Mouse (Mus musculus): ENCODE results near the gene Itprip.

The Itprip gene

DNA sequence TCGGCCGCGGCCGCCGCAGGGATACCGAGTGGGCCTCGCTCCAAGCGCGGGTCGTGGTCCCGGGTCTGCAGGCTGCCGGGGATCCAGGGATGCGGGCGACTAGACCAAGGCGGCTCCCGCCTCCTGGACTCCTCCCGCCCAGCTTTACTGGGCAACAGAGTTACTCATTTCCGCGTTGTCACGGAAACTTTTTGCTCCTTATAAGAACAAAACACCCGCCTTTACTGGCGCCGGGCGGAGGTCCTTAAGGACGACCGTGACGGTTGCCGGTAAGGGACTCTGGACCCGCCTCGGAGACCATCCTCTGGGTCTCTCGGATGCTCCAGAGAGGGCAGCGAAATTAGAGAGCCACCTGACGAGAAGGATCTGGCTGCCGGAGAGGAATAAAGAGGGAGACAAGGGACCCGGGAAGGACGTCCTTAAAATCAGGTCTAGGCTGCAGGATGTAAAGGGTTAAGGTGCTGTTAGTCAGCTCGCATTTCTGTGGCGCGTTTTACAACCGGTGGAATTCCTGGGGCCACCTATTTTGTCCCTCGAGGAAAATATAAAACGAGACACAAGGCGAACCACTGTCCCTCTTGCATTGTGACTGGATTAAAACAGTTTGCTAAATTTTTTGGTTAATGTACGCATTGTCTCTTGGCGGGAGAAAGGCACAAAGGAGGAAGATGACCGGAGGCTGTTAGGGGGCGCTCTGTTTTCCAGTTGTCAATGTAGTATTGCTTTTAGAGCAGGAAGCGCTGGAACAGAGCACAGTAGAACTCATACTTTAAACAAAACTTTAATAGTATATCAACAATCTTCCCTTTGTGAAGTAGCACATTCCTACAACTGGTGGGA lies at the start of gene Itprip, which contains the start of gene Cfap43:
Gene Itprip (minus strand): TSS at position 174 of the 840 bp plus-strand sequence.
Gene Cfap43 (minus strand): TSS at position 162 of the 840 bp plus-strand sequence.
- DNase-seq (ENCODE audit: low spot score), result peak; percentile 84

DNA sequence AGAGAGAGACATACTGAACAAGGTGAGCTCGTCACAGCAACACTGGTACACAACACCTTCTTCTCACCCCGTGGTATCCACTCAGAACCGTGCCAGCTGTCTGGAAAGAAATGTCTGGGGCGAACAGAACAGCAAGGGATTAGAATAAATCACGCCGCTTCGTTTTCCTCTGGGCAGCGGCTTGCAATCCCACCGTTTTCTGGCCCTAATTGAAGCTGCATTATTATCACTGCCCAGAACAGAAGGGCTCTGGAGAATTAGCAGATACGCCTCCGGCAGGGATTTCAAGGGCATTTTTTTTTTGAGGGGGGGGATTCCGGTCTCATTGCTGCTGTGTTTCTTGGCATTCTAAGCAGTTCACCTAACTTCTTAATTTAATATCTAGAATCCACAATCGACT lies 39.1 kb upstream of the Itprip start:
- no peak for DNase-seq (ENCODE audit: low spot score)

DNA sequence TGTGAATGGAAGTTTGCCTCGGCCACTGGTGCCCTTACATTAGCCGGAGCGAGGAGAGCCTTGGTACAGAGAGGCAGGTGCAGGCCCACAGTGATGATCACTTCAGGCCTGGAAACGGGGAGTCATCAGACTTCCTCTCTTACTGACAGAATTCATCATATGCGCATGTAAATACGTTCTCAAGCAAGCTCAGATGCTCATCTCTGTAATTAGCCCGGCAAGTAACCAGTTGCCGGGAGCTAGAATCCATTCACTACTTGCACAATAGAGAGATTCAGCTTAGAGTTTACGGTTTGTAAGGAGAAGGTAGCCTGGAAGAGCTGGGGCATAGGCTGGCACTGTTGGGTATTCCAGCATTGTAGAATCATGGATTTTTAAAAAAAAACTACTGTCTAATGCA lies 34.1 kb upstream of the Itprip start:
- no peak for DNase-seq (ENCODE audit: low spot score)

DNA sequence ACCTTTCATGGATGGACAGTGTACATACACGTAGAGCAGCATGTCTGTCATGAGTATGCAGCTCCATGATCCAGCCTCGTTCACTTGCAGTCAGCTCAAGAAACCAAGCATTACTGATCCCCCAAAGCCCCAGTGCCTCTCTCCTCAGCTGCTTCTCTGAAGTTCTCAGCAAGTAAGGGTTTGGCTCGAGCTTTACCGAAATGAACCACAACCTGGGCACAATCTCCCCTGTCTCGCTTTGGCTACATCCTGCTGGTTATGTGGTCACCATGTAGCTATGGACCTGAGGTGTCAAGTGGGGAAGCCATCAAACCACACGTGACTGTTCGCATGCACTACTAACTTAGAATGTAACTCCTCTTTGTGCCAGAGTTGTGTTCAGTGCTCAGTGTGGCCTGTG lies 31.8 kb upstream of the Itprip start:
- DNase-seq (ENCODE audit: low spot score), result no peak

DNA sequence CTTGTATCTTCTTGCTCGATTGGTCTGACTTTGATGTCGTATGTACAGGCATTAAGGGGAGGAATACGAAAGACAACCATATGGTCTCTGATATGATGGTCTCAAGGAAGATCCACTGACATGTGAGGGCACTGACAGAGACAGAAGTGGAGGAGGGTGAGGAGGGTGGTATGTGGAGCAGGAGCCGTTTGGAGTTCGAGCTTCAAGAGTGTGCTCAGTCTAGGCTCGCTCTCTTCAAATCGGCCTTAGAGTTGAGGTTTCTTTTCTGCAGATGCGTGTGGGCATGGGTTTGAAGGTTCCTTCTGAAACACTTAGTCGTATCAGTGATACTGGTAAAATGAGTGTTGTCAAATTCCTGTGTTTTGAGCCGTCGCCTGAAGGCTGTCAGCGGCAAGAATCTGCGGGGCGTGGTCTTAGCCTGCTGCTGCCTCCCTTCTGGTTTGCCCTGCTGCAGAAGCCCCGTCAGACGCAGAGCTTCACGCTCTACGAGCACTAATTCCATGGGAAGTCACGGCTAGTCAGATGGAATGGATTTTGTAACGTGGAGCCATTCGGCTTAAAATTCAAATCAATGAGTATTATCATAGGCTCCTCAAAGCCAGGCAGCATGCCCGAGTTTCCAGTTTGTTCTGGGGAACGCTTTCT lies 27.8 kb upstream of the Itprip start:
- DNase-seq (ENCODE audit: low spot score), result no peak

DNA sequence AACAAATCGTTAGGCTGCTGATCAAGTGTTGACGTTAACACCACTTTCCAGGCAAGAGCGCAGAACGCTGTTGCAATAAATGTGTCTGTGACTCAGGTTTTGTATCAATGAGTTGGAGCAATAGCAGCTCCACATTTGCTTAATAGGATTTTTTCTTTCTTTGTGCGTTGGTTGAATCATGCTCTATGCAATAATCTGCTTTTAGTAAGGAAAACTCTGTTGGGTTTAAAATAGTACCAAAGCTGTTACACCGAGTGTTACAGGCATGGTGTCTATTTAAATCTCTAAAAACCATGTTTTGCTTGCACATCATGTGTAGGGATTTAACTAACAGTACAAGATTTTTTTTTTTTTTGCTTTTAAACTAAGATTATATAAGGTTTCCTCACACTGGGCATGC lies 20.3 kb upstream of the Itprip start:
- DNase-seq (ENCODE audit: low spot score), result no peak

DNA sequence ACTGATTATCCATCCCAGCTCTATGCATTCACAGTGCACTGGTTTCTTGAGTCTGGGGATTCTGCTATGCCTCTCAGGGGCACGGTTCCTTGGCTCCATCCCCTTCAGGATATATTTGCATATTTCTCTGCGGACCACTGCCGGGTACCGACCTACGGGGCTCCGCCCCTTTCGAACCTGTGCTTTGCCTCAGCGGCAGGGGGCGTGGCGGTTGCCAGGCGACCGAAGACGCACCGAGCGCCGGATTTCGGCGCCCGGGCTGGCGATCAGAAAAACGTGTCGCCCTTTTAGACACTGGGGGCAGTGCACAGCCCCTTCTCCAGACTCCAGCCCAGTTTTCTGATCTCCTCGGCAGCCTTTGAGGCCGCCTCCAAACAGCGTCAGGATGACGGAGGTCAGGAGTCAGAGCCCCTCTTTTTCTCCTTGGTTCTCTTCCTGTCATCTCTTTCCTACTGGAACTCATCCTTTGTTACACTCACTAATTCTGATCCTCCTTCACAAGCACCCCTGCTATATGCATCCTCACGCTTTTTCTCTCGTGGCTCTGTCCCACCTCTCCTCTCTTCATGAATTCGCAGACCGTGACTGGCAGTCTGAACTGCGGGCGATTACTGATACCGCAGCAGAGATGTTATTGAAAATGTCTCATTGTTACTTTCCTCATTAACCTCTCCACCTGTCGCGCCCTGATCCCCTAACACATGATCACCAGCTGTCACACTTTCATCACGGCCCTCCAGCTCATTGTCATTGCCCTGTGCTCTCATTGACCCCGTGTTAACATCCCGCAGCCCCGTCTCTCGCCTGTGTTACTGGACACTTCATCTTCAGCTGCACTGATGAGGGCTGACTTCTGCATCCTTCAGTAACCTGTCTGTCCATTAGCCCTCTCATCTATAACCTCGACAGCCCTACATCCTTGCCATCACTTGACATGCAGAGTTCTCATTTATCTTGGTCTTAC lies 18.6 kb upstream of the Itprip start, which contains the start of gene Cfap58:
Gene Cfap58 (plus strand): TSS at position 233 of the 964 bp plus-strand sequence.
- DNase-seq (ENCODE audit: low spot score), result no peak

DNA sequence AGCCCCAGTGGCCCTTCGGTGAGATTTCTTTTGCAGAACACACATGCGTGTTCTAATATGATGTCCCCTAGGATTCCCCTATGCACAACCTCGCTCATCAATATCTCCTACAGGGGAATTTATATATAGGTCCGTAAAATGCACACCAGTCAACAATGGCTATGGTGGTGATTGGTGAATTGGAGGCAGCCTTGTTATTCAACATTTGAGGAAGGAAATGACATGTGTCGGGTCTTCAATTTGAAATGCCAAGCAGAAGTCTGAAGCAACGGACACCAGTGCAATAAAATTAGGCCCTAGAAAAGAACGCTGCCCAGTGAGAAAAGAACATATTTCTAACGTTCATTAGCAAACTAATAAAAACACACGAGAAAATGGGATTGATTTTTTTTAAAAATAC lies 17.8 kb upstream of the Itprip start:
- no peak for DNase-seq (ENCODE audit: low spot score)

DNA sequence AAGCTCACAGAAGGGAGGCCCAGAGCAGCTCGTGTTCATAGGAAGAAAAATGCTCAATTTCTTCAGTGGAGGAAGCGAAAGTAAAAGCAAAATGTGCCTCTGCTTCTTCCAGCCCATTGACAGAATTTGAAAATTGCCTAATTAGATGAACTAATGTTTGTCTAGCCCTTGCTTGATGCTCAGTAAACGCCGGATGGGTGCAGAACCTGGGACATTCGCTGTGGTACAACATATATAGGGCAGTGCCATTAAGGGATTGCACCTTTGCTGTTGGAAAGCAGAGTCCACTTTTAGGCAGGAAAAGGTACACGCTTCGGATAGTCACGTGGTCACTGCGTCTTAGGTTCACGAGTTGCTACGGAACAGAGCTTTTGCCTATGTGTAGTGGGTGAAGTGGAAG lies 17.4 kb upstream of the Itprip start:
- no peak for DNase-seq (ENCODE audit: low spot score)

DNA sequence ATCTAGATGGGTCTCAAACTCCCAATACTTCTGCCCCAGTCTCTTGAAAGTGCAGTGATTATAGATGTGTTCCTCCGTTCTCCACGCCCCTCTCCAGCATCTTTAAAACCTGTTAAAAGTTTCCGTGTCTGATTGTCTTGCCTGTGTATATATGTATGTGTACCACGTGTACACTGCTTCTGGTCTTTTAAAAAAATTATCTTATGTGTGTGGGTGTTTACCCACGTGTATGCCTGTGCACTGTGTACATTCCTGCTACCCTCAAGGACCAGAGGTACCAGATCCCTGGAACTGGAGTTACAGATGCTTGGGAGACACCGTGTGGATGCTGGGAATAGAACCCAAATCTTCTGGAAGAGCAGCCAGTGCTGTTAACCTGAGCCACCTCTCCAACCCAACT lies 16.4 kb upstream of the Itprip start:
- DNase-seq (ENCODE audit: low spot score), result no peak

DNA sequence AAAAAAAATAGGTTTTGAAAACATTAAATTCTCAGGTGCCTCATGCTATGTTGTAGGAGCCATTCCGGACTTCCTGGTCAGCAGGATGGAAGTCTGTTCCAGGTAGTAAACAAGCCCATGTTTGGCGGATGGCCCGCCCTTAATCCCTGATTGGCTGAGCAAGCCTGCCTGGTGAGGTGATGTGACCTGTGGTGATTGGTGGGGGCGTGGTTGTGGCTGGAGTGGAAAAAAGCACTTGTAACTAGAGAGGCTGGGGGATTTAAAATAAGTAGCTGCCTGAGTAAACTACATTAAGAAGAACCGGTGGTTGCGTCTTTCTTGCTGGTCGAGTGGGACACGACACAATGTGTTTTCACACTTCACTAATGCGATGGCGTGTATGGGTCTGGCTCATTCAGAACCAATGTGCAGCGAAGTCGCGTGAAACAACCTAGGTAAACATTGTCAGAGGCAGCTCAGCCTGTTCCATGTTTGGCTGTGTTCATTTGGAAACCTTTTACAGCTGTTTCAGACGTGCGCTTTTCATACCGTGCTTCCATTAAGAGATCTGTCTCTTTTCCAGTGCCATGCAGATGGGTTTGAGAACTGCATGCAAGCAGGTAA lies 15.6 kb upstream of the Itprip start:
- no peak for DNase-seq (ENCODE audit: low spot score)

DNA sequence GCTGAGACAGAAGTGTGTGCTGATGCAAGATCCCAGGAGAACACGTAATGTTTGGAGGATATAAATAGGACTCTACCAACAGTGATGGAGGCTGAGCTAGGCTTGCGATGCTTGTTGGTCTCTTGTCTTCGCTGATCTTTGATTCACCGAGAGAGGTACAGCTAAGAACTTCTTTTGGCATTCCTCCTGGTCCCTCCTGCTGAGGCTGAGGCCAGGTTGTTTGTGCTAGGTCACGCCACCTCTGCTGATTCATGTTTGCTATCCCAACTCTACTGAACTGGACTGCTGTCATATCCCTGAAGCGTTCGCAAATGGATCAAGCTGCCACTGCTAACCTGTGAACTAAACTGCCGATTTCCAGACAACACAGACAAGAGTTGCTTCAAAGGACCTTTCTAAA lies 15.0 kb upstream of the Itprip start:
- no peak for DNase-seq (ENCODE audit: low spot score)

DNA sequence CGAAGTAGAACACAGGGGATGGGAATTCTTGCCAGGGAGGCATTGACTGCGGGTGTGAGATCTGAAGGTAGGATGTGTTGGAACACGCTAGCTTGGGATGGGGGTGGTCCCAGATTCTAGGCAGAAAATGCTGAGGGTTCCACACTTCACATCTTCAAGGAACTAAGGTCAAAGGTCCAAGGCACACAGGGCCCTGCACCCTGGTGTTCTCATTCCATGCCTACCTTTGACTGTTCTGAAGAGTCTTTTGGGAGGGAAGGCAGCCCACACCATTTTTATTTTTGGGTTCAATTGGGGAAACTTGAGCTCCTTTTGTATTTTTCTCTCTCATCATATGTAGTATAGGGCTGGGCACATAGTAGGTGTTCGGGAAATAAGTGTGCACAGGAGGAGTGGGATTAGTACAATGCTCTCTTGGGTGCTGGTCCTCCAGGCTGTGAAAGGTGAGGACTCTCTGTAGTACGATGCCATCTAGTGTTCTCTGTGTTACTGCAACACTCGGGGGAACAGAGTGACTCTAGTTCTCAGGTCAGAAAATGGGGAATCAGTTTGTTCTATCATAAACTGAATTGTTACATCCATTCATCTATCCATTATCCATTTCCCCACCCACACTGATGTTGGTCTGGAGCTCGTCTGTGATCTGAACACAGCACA lies 13.0 kb upstream of the Itprip start:
- DNase-seq (ENCODE audit: low spot score), result peak; percentile 43

DNA sequence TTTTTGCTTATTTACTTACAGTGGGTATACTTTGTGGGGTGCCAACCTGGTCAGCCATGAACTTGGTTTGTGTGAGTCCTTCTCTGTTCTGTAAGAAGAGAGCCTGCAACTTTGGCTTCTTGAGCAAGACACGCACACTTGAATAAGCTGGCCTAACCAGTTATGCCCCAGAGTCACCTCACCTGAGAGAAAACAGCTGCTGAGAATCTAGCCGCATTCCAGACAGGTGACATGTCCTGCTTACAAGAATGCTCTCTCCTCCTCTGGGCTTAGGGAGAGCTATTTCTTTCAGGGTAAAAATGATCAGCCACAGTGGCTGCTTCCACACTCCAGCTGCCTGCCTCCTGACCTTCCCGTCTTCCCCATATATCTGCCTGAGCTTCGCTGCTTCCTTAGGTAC lies 9.9 kb upstream of the Itprip start:
- DNase-seq (ENCODE audit: low spot score), result no peak

DNA sequence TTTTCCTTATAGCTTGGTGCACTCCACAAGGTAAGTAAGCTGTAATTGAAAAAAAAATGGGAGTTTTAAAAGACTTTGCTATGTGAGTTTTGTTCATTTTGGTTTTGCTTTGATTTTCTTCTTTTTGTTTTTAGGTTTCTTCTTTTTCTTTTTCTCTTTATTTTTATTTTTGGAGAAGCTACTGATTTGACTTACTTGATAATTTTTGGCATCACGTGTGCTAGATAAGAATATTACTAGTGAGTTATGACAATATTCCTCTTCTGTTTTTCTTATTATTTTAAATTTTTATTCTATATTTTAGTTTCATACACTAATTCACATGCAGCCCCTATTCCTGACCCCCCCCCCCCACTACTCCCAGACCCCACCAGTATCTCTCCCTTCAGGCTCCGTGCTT lies 7.9 kb upstream of the Itprip start:
- no peak for DNase-seq (ENCODE audit: low spot score)

DNA sequence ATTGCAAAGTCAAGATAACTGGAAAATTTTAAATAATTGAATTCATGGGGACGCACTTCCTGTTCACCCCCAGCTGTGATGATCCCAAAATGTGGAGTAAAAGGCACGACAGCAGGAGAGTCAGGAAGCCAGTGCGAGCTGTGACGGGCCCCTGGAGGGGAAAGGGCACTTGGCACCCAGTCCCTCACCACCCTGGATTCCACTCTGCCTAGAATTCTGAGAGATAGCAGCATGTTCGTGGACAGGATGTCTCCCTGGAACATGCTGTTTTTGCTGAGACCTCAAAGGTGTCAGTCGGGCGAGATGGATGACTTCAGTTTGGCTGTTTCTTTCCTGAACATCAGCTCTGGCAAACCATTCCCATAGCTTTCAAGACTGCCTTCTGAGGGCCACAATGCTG lies 6.7 kb upstream of the Itprip start:
- peak; percentile 44 for DNase-seq (ENCODE audit: low spot score)

DNA sequence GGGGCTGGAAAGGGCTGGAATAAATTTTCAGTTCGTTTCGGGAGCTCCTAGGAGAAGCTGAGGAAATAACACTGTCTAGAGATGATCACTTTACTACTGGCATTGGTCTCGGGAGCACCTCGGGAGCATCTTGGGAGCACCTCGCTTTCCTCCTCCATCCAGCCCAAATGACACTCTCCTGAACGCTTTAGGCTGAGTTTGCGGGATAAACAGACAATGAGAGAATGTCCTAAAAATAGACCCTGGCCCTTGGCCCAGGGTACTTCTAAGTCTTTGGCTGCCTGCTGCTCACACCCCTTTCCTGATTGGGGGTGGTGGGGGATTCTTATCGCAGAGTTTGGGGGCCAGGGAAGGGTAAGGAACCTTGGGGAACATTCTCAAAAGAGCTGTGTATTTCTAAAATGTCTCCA lies 872 bp upstream of the Itprip start:
- peak; percentile 43 for DNase-seq (ENCODE audit: low spot score)

DNA sequence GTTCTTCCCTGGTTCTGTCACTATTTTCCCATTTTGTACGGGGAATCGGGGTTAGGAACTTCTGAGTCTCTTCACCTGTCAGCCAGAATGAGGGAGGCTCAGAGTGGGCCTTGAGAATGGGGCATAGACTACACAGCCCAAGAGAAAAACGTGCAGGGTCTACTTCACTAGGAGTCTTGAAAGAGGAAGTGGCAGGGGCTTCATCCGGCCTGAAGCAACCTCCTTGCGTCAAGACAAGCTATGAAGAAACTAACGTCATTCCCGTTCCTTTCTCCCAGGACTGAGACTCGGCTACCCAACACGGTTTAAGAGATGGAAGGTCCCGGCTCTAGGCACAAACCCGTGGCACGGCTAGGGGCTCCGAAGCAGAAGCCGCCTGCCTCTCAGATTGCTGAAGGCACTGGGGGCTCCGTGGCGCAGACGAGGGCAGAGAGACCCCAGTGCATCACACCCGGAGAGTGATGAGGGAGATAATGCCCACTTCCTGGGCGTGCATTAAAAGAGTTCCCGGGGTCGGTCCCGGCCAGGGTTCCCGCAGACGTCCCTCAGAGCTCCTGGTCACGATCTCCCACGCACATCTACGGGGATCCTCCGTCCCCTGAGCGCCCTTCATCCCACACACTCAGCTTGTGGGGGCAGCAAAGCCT lies 521 bp downstream of the Itprip start:
- DNase-seq (ENCODE audit: low spot score), result no peak

DNA sequence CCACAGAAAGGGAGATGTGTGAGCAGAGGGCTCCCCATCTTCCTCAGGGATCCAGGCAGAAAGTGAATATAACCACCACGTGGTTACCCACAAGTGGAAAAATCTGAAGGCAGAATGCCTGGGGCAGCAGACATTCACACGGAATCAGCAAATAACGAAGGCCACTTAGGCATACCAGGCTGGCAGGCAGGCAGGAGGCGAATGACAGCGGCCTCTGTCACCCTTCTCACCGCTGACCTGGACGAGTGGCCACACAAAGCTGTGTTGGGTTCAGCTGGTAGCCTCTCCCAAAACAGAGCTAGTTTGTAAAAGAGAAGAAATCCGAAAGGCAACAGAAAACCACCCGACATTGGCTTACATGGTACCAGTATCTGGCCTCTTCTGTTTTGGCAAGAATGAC lies 1.1 kb downstream of the Itprip start:
- peak; percentile 25 for DNase-seq (ENCODE audit: low spot score)

DNA sequence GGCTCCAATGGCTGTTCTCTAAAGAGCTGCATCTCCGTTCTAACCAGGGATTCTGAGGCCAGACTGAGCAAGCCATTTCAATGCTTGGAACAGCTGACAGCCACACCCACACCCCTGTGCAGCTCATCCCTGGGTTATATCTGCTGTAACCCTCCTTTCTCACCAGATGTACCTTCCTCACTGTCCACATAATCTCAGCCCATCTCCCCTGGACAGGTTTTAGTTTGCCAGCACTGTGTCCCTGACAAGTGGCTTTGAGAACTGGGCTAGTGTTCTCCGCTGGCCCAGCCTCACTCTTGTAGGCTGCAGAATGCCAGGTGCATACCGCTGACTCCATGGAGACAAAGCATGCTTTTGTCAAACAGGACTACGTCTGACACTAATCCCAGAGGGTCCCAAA lies 1.7 kb downstream of the Itprip start:
- no peak for DNase-seq (ENCODE audit: low spot score)

DNA sequence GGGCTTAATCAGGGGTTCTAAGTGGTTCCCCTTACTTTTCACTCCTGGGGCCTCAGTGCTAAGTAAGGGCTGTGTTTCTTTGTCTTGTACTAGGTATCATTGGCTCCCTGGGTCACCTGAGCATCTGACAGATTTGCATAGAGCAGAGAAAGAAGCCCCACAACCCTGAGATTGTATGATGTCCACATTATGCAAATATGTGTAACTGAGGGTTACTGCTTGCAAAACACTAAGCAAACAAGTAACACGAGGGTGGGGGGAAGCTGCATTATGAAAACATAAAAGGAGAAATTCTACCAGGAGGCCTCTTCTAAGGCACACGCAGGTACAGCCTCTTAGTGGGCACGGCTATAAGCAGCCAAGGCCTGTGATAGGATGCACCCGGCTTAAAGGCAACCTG lies 3.8 kb downstream of the Itprip start:
- DNase-seq (ENCODE audit: low spot score), result no peak

Data from adipocyte (in vitro differentiated cells).